Mouse (Mus musculus): ENCODE measurements around the gene Man1c1.

DNA sequence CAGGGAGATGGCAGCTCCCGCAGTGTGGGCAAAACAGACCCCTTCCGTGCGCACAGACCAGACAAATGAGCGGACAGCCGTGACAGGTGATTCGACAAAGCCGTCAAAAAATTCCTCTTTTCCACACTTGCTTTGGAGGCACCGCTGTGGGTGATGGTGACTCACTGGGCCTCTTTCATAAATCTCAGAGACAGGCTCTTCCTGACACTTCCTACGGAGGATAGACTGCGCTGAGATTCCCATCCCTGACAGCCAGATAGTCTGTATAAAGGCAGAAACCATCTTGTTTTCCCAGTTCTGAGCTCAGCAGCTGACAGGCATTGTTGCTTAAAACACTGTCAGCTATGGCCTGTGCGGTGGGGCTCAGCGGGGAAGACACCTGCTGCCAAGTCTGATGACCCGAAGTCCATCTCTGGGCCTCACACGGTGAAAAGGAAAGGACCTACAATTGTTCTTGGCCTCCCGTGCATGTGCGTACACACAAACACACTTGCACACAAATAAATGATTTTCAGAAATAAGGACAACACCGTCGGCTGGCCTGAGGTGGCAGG is 43.4 kb downstream of the Man1c1 start:
- no peak for TF ChIP-seq GATA1 (IDR thresholded peaks at IDR 0.05; ENCODE audit: borderline replicate concordance, low read length)
- no peak for TF ChIP-seq CTCF (IDR thresholded peaks at IDR 0.05; ENCODE audit: low read depth, low read length)
- no peak for TF ChIP-seq POLR2AphosphoS5 (IDR thresholded peaks at IDR 0.05; ENCODE audit: insufficient replicate concordance, low read depth, low read length)

Measured in G1E (cell line).